Mouse (Mus musculus) spleen, adult 2 months (tissue): ENCODE data around the gene Fads2.

Source experiments
- CTCF ChIP-seq: fragments of 200-500 bp; IDR thresholded peaks from 2 replicates; pipeline ENCODE4 v1.5.1; 2011; ENCODE audit warnings: mild to moderate bottlenecking, inconsistent platforms; ENCODE audit not compliant: insufficient read depth, insufficient read length, insufficient replicate concordance; ENCODE audit errors: extremely low read depth
- POLR2A ChIP-seq: fragments of 200-500 bp; IDR thresholded peaks from 2 replicates; pipeline ENCODE4 v1.6.1; 2011; ENCODE audit warnings: low read depth, low read length, inconsistent platforms

DNA sequence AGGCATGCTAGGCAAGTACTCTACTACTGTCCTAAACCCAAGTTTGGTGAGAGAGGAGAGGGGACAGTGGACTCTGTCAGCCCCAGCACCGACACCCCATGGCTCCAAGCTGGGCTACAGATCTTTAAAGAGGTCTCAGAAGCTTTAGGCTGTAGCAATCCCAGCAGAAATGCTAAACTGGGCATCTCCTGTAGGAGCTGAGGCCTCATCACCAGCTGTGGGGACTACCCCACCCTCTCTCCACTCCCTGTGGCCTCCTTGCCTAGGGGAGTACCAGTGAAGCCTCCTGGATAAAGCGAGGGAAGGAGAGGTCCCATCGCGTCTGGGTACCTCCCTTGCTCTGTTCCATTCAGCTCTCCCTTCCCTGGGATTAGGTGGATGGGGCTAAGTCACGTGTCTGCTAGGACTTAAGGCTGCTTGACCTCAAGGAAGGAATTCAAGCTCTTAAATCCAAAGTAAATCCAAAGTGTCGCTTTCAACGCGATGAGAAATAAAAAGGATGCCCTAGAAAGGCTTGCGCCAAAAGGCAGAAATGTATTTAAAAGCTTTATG is 42.6 kb downstream of the Fads2 start:
- TF ChIP-seq CTCF (no peak), POLR2A (no peak)
